Mouse (Mus musculus): ENCODE data around the gene Ms4a1. TPM values are rescaled to one million over a fixed set of nuclear protein-coding genes. Genes with fewer than 3 reads are reported as not detected.

Ms4a1 gene
- polyA plus RNA-seq, 1 experiment = not detected

DNA sequence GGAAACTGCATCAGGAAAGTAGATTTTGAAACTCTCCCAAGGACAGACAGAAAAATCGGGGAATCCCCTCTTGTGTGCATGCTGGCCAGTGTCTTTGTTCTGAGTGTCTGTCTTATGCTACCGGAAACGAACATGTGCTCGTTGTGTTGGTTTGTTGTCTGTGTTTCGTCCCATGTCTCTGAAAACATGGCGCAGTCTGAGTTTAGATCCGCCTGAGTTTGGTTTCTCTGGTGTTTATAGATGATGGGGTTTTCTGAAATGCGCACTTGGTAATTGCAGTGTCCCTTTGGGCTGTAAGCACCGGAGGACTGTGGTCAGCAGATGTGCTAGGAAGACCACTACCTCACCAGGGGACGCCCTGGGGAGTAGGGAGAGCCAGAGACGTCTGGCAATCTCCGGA lies 26.9 kb upstream of the Ms4a1 start:
- H3K79me2 ChIP-seq (ENCODE audit: control insufficient read depth, insufficient read depth) = no peaks in the 10 kb centered on the region
- H3K79me3 ChIP-seq (ENCODE audit: low read depth) = no peaks in the 10 kb centered on the region
- H3K4me3 ChIP-seq (ENCODE audit: insufficient read depth, poor library complexity, severe bottlenecking) = no peak overlapping the region
- H3K27me3 ChIP-seq (ENCODE audit: control insufficient read depth, insufficient read depth, insufficient read length) = no peaks in the 10 kb centered on the region
- no peak overlapping the region for H3ac ChIP-seq (ENCODE audit: control insufficient read depth, insufficient read length, low read depth)
- no peaks in the 10 kb centered on the region for H3K36me3 ChIP-seq (ENCODE audit: control insufficient read depth, insufficient read depth)
- TF ChIP-seq MAX (IDR thresholded peaks at IDR 0.05) = no peak
- no peak for TF ChIP-seq MYOD1 (IDR thresholded peaks at IDR 0.05; ENCODE audit: control insufficient read depth, insufficient read length, low read depth)
- TF ChIP-seq USF1 (IDR thresholded peaks at IDR 0.05; ENCODE audit: low read depth) = no peak
- TF ChIP-seq FOSL1 (IDR thresholded peaks at IDR 0.05; ENCODE audit: insufficient read depth, low read length, poor library complexity, severe bottlenecking) = no peak
- TF ChIP-seq CEBPB (IDR thresholded peaks at IDR 0.05; ENCODE audit: low read depth) = no peak
- TF ChIP-seq CTCF (IDR thresholded peaks at IDR 0.05; ENCODE audit: control insufficient read depth, insufficient read depth, insufficient read length) = no peak
- TF ChIP-seq MYOG (IDR thresholded peaks at IDR 0.05; ENCODE audit: control insufficient read depth, extremely low read depth, insufficient read length) = no peak

GRCm38 (mm10) chr19:11283773-11284172 lies 17.7 kb upstream of the Ms4a1 start, which contains the start of gene Ms4a5:
TSS of gene Ms4a5 (minus strand) at chr19:11283873.
- Histone ChIP-seq H3ac (ENCODE audit: control insufficient read depth, insufficient read length, low read depth) (no peak within 1 kb of the TSS), H3K79me3 (ENCODE audit: low read depth) (no peaks in the 10 kb centered on the region), H3K4me3 (ENCODE audit: insufficient read depth, poor library complexity, severe bottlenecking) (no peak within 1 kb of the TSS), H3K36me3 (ENCODE audit: control insufficient read depth, insufficient read depth) (no peaks in the 10 kb centered on the region), H3K27me3 (ENCODE audit: control insufficient read depth, insufficient read depth, insufficient read length) (no peaks in the 10 kb centered on the region), H3K79me2 (ENCODE audit: control insufficient read depth, insufficient read depth) (no peaks in the 10 kb centered on the region)
- TF ChIP-seq CEBPB (IDR thresholded peaks at IDR 0.05; ENCODE audit: low read depth) = no peak
- no peak for TF ChIP-seq FOSL1 (IDR thresholded peaks at IDR 0.05; ENCODE audit: insufficient read depth, low read length, poor library complexity, severe bottlenecking)
- no peak for TF ChIP-seq MYOG (IDR thresholded peaks at IDR 0.05; ENCODE audit: control insufficient read depth, extremely low read depth, insufficient read length)
- TF ChIP-seq MAX (IDR thresholded peaks at IDR 0.05) = no peak
- no peak for TF ChIP-seq CTCF (IDR thresholded peaks at IDR 0.05; ENCODE audit: control insufficient read depth, insufficient read depth, insufficient read length)
- no peak for TF ChIP-seq USF1 (IDR thresholded peaks at IDR 0.05; ENCODE audit: low read depth)

DNA sequence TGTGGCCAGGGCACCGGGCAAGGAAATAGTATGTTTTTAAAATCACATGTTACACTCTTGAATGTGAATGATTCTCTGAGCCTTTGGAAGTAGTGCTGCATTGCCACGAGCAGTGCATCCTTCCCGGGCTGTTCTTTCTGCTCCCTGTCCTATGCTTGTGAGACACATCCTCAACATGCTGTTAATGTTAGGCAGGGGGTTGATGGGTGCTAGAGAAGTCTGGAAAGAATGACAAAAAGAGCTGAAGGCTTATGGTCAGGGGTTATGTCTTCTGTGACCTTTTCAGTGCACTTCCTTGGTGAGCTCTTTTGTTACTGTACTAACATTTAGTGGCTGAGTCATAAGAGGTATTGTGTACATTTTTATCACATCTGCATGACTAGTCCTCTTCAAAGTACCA lies 14.2 kb upstream of the Ms4a1 start:
- H3K79me3 ChIP-seq (ENCODE audit: low read depth) = no peaks in the 10 kb centered on the region
- H3K4me3 ChIP-seq (ENCODE audit: insufficient read depth, poor library complexity, severe bottlenecking) = no peak overlapping the region
- no peak for TF ChIP-seq CEBPB (IDR thresholded peaks at IDR 0.05; ENCODE audit: low read depth)
- TF ChIP-seq USF1 (IDR thresholded peaks at IDR 0.05; ENCODE audit: low read depth) = no peak
- TF ChIP-seq MYOG (IDR thresholded peaks at IDR 0.05; ENCODE audit: control insufficient read depth, extremely low read depth, insufficient read length) = no peak
- H3ac ChIP-seq (ENCODE audit: control insufficient read depth, insufficient read length, low read depth) = no peak overlapping the region
- no peaks in the 10 kb centered on the region for H3K79me2 ChIP-seq (ENCODE audit: control insufficient read depth, insufficient read depth)
- H3K36me3 ChIP-seq (ENCODE audit: control insufficient read depth, insufficient read depth) = no peaks in the 10 kb centered on the region
- no peaks in the 10 kb centered on the region for H3K27me3 ChIP-seq (ENCODE audit: control insufficient read depth, insufficient read depth, insufficient read length)

GRCm38 (mm10) chr19:11276431-11276830 lies 10.4 kb upstream of the Ms4a1 start:
- Histone ChIP-seq H3K27me3 (ENCODE audit: control insufficient read depth, insufficient read depth, insufficient read length) (no peaks in the 10 kb centered on the region), H3K79me3 (ENCODE audit: low read depth) (no peaks in the 10 kb centered on the region), H3K36me3 (ENCODE audit: control insufficient read depth, insufficient read depth) (no peaks in the 10 kb centered on the region), H3K79me2 (ENCODE audit: control insufficient read depth, insufficient read depth) (no peaks in the 10 kb centered on the region), H3K4me3 (ENCODE audit: insufficient read depth, poor library complexity, severe bottlenecking) (no peak overlapping the region), H3ac (ENCODE audit: control insufficient read depth, insufficient read length, low read depth) (no peak overlapping the region)
- TF ChIP-seq USF1 (IDR thresholded peaks at IDR 0.05; ENCODE audit: low read depth) = no peak
- no peak for TF ChIP-seq FOSL1 (IDR thresholded peaks at IDR 0.05; ENCODE audit: insufficient read depth, low read length, poor library complexity, severe bottlenecking)
- no peak for TF ChIP-seq CTCF (IDR thresholded peaks at IDR 0.05; ENCODE audit: control insufficient read depth, insufficient read depth, insufficient read length)
- no peak for TF ChIP-seq MYOG (IDR thresholded peaks at IDR 0.05; ENCODE audit: control insufficient read depth, extremely low read depth, insufficient read length)
- TF ChIP-seq MAX (IDR thresholded peaks at IDR 0.05) = no peak
- no peak for TF ChIP-seq MYOD1 (IDR thresholded peaks at IDR 0.05; ENCODE audit: control insufficient read depth, insufficient read length, low read depth)
- TF ChIP-seq CEBPB (IDR thresholded peaks at IDR 0.05; ENCODE audit: low read depth) = no peak

- no peaks in the 10 kb centered on the region for H3K79me3 ChIP-seq (ENCODE audit: low read depth)
- no peak for TF ChIP-seq MYOG (IDR thresholded peaks at IDR 0.05; ENCODE audit: control insufficient read depth, extremely low read depth, insufficient read length)
- TF ChIP-seq MAX (IDR thresholded peaks at IDR 0.05) = no peak
- no peak for TF ChIP-seq USF1 (IDR thresholded peaks at IDR 0.05; ENCODE audit: low read depth)
- TF ChIP-seq FOSL1 (IDR thresholded peaks at IDR 0.05; ENCODE audit: insufficient read depth, low read length, poor library complexity, severe bottlenecking) = no peak
- no peak for TF ChIP-seq CTCF (IDR thresholded peaks at IDR 0.05; ENCODE audit: control insufficient read depth, insufficient read depth, insufficient read length)
- H3K27me3 ChIP-seq (ENCODE audit: control insufficient read depth, insufficient read depth, insufficient read length) = no peaks in the 10 kb centered on the region
- H3K36me3 ChIP-seq (ENCODE audit: control insufficient read depth, insufficient read depth) = no peaks in the 10 kb centered on the region
- no peak overlapping the region for H3ac ChIP-seq (ENCODE audit: control insufficient read depth, insufficient read length, low read depth)
- no peaks in the 10 kb centered on the region for H3K79me2 ChIP-seq (ENCODE audit: control insufficient read depth, insufficient read depth)
- H3K4me3 ChIP-seq (ENCODE audit: insufficient read depth, poor library complexity, severe bottlenecking) = no peak overlapping the region
Measured at GRCm38 (mm10) chr19:11266956-11267355, 915 bp upstream of the Ms4a1 start.

- Histone ChIP-seq H3K36me3 (ENCODE audit: control insufficient read depth, insufficient read depth) (no peaks in the 10 kb centered on the region), H3K4me3 (ENCODE audit: insufficient read depth, poor library complexity, severe bottlenecking) (no peak overlapping the region), H3K79me2 (ENCODE audit: control insufficient read depth, insufficient read depth) (no peaks in the 10 kb centered on the region), H3K79me3 (ENCODE audit: low read depth) (no peaks in the 10 kb centered on the region), H3K27me3 (ENCODE audit: control insufficient read depth, insufficient read depth, insufficient read length) (no peaks in the 10 kb centered on the region), H3ac (ENCODE audit: control insufficient read depth, insufficient read length, low read depth) (no peak overlapping the region)
- TF ChIP-seq CEBPB (IDR thresholded peaks at IDR 0.05; ENCODE audit: low read depth) = no peak
Measured at GRCm38 (mm10) chr19:11264602-11265185, 1.3 kb downstream of the Ms4a1 start.
